Mouse (Mus musculus) E14TG2a.4 (cell line): ENCODE results near the gene Arhgap15.

ENCODE experiments used
- CTCF ChIP-seq: conservative IDR thresholded peaks from 2 replicates; pipeline ENCODE4 v1.5.1; 2014; ENCODE audit warnings: low read length
- NANOG ChIP-seq: IDR thresholded peaks from 2 replicates; pipeline ENCODE4 v1.6.1; 2014; ENCODE audit warnings: borderline replicate concordance, low read length, mixed read lengths
- POU5F1 ChIP-seq: IDR thresholded peaks from 2 replicates; pipeline ENCODE4 v1.6.1; 2014; ENCODE audit warnings: low read length, borderline replicate concordance

DNA sequence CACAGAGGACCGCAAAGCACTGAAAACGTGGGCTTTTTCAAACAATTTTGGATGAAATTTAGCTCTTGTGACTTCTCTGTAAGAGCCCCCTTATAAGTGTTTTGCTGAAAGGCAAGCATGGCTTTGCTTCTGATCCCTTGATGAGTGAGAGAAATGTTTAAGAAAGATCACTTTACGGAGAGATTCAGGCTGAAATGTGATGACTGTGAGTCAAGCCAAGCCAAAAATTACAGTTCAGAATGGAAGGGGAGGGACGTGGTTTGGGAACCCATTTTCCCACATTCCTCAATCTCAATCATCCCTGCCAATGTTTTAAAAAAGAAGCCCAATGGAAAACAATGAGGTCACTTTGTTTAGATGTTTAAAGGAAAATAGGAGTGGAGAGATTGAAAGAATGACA is 411.7 kb downstream of the Arhgap15 start:
- no peak for TF ChIP-seq CTCF
- TF ChIP-seq NANOG, result no peak
- no peak for TF ChIP-seq POU5F1
